Mouse (Mus musculus) testis, postnatal 10 days (tissue): Measurements from ENCODE around the gene H2-Oa.
"Not testable (repeated sequence)": the region's sequence is repeated elsewhere in the genome, so short reads cannot be mapped to it uniquely, and the experiment has no call there.

Experiments
- DNase-seq: peaks from one replicate; pipeline ENCODE4 v3.0.0; 2021; ENCODE audit warnings: low spot score

Gene H2-Oa

GRCm38 (mm10) chr17:34143461-34143860, 51.3 kb downstream of the H2-Oa start:
- DNase-seq, result no peak

- not testable (repeated sequence) for DNase-seq
Measured at GRCm38 (mm10) chr17:34144221-34144620, 52.1 kb downstream of the H2-Oa start.
